Mouse (Mus musculus) testis, adult 2 months (tissue): ENCODE data around the gene Hsbp1.
"Not testable (repeated sequence)": the region's sequence is repeated elsewhere in the genome, so short reads cannot be mapped to it uniquely, and the experiment has no call there.

Experiments used
- CTCF ChIP-seq: fragments of 200-500 bp; IDR thresholded peaks from 2 replicates; pipeline ENCODE4 v1.5.1; 2012; ENCODE audit warnings: low read depth, mild to moderate bottlenecking, inconsistent platforms, low read length, moderate library complexity; ENCODE audit not compliant: control insufficient read depth, insufficient read depth, insufficient replicate concordance
- POLR2A ChIP-seq: fragments of 200-500 bp; IDR thresholded peaks from 2 replicates; pipeline ENCODE4 v1.6.1; 2012; ENCODE audit warnings: low read depth, mild to moderate bottlenecking, inconsistent platforms, low read length, moderate library complexity; ENCODE audit not compliant: control insufficient read depth

- peak; percentile 55; the same call in 1 of the 2 replicates for TF ChIP-seq CTCF
- TF ChIP-seq POLR2A = not testable (repeated sequence)
Observed at GRCm38 (mm10) chr8:119356631-119357030, 12.3 kb downstream of the Hsbp1 start.
